Mouse (Mus musculus) lung, postnatal 0 days (tissue): Measurements from ENCODE around the gene Enpp3.

Experiments used
- CTCF ChIP-seq: IDR thresholded peaks from 2 replicates; pipeline ENCODE4 v1.5.1; 2016; ENCODE audit warnings: antibody characterized with exemption, mild to moderate bottlenecking
- EP300 ChIP-seq: IDR thresholded peaks from 2 replicates; pipeline ENCODE4 v1.6.1; 2016; ENCODE audit warnings: antibody characterized with exemption, mild to moderate bottlenecking, control low read depth

GRCm38 (mm10) chr10:24805876-24806275 is 36.7 kb downstream of the Enpp3 start:
- no peak for TF ChIP-seq CTCF
- TF ChIP-seq EP300 = no peak
